In the genomic region with DNA sequence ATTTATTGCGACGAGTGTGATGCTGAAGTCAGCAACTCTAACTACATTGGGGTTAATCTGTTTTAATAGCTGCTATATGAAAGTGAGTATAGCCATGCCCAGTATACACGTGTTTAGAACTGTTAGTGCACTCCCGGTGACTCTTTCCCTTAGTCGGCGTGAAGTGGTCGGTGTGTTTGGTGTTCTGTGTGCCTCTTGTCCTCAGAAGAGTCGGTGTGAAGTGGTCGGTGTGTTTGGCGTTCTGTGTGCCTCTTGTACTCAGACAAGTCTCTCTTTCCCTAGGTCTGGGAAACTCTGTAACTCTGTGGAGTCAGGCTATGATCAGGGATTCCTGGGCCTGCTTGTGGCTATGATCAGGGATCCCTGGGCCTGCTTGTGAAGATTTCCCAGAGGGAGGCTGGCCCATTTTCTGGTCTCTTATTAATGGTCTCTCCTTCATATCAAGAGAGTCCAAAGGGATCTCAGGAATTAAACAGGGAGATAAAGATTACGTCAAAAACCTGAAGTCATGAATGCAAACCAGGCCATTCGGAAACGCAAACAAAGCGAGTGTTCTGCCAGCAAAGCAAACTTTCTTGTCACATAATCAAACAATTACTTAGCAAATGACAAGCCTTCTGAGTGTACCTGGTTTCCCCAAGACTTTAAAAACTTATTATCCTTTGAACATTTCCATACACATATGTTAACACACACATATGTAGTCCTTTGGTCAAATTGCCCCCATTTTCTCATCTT, we compare ENCODE assay signal across 19 mouse cellular contexts. TPM values are rescaled to one million over a fixed set of nuclear protein-coding genes. Genes with fewer than 3 reads are reported as not detected.
"Had no signal": no experiment of that assay in that cellular context is flagged by ENCODE, and none has a peak within 500 bp of the region (broad histone marks: within the 10 kb centered on the region; RNA-seq: fewer than 3 reads in every experiment).

No protein-coding gene starts in this region.

- H3K4me3 ChIP-seq: limb, embryonic 15.5 days; midbrain, embryonic 13.5 days; myocyte; neural tube, embryonic 15.5 days had no signal

- H3K27me3 ChIP-seq: midbrain, embryonic 13.5 days had no signal

- H3K36me3 ChIP-seq: limb, embryonic 15.5 days; midbrain, embryonic 13.5 days; neural tube, embryonic 15.5 days had no signal

- H3K4me1 ChIP-seq: midbrain, embryonic 13.5 days; neural tube, embryonic 15.5 days had no signal

- DNase-seq: kidney, adult 8-10 months; kidney, postnatal 36 days; layer of hippocampus, adult 9-11 months; layer of hippocampus, postnatal 36 days; lung, embryonic 14.5 days; right cerebral cortex, adult 18-20 months; right cerebral cortex, postnatal 25 days; thymus, adult 2 months; thymus, postnatal 25 days had no signal

- H3K9ac ChIP-seq: limb, embryonic 15.5 days; liver, embryonic 14.5 days; lung, embryonic 14.5 days; midbrain, embryonic 13.5 days; neural tube, embryonic 15.5 days had no signal

- H3K4me2 ChIP-seq: limb, embryonic 15.5 days; lung, embryonic 14.5 days; midbrain, embryonic 13.5 days; neural tube, embryonic 15.5 days had no signal

- ATAC-seq: inflammation-experienced regulatory T-cells, adult 6 months; intestine, postnatal 0 days; midbrain, embryonic 13.5 days had no signal

- H3K9me3 ChIP-seq: limb, embryonic 15.5 days; midbrain, embryonic 13.5 days; neural tube, embryonic 15.5 days had no signal

- H3K27ac ChIP-seq: kidney, postnatal 0 days; limb, embryonic 15.5 days; liver, embryonic 14.5 days; midbrain, embryonic 13.5 days; neural tube, embryonic 15.5 days had no signal

RNA-seq across cellular contexts. Expression of a gene that starts 10.6 kb away (rescaled TPM):
- total RNA-seq: megakaryocyte progenitor cell, adult 5-6 weeks had no signal
- polyA plus RNA-seq: inflammation-experienced regulatory T-cells, adult 6 months; kidney, postnatal 0 days; lung, embryonic 14.5 days; midbrain, embryonic 13.5 days; neural tube, embryonic 11.5 days had no signal
